Mouse (Mus musculus) gastrocnemius, postnatal 36 days (tissue): ENCODE measurements around the gene Rab15. TPM values are rescaled to one million over a fixed set of nuclear protein-coding genes. Genes with fewer than 3 reads are reported as not detected.
"Not testable (repeated sequence)": the region's sequence is repeated elsewhere in the genome, so short reads cannot be mapped to it uniquely, and the experiment has no call there.

Experiments
- DNase-seq, 2 experiments: peaks; one replicate each; pipeline ENCODE4 v3.0.0; 2022
- intact Hi-C: fragments of 180-260 bp; cut with DNase I; formaldehyde crosslinking; loops from one replicate; pipeline ENCODE4 v1.15.1; 2025
- long read RNA-seq, 2 experiments: library from polyadenylated mRNA; stranded (forward); transcript quantifications; one replicate each; pipeline ENCODE4 v2.0.0; 2021
- total RNA-seq, 2 experiments: library from RNA; stranded (reverse); gene quantifications; 2 replicates each; pipeline ENCODE4 v1.2.3; 2021

The Rab15 gene
- 1 to 10 TPM; 3.1 to 5.6 TPM for total RNA-seq
- long read RNA-seq, experiment 1, partial matches to known transcripts: 0 of 1 reads
- long read RNA-seq, experiment 1, other reads (novel, unspliced or antisense): 0 of 1 reads
- long read RNA-seq, experiment 2, partial matches to known transcripts: 0 of 4 reads
- long read RNA-seq, experiment 2, other reads (novel, unspliced or antisense): 1 of 4 reads

DNA sequence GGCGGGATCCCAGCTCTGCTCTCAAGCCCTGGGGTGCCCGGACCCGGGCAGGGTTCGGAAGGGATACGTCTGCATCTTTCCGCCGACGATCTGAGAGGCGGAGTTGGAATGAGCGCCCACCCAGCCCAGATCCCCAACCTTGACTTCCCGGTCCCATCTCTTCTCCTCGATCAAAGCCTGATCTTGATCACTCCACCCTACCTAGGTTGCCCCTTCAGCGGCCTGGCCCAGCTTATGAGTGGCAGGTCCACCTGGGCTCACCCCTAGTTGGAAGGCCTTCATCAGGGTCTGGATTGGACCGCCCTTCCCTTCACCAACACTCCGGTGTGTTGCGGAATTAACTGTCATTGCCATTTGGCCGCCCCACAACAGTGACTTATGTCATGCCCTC lies at the start of gene Rab15:
Gene Rab15, minus strand, starts transcription at position 258 of the 391 bp plus-strand sequence.
- DNase-seq: no peak
- intact Hi-C loops: no loop called here

DNA sequence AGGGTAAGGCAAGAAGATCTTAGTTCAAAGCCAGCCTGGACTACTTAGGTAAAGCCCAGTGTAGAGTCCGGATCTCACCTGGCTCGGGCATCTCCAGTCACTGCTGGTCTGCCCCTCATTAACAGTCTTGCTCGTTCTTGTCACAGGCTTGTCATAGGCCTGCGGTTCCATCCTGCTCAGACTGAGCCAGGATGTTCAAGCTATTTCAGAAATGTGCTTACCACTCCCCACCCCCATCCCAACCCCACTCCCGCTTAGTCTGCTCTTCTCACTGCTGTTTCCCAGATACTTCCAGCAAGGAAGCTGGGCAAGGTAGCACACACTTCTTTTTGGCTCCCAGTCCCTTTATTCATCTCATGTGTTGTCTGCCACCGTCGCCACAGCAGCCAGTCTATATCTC lies 46.9 kb upstream of the Rab15 start:
- intact Hi-C loops: no loop called here

DNA sequence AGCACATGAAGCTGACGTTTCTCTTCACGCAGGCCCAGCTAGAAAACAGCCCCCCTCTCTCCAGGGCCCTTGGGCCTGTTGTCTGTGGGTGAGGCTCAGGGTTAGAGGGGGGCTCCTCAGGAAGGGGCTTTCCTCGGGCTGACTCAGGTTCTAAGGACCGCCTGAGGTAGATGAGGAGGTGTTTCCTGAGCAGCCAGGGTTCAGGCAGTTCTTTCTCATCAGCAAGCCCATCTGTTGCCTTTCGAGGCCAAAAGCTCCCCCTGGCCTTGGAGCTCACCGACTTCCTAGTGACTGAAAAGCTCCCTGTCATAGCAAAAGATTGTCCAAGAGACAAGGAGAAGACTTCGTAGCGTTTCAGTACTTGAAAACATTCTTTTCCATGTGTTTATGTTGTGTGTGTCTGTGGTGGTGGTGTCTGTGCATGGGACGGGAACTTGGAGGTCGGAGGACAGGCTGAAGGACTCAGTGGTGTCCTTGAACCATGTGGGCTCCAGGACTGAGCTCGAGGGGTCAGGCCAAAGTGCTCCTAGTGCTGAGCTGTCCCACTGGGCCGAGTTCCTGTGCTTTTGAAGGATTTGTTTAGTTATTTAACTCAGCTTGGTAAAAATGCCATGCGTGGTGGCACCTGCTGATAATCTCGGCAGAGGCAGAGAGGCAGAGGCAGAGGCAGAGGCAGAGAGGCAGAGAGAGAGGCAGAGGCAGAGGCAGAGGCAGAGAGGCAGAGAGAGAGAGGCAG lies 45.9 kb upstream of the Rab15 start:
- DNase-seq: no peak
- intact Hi-C loops: no loop called here

More for the DNA sequence above, 46.9 kb upstream of the Rab15 start:
- no peak for DNase-seq

DNA sequence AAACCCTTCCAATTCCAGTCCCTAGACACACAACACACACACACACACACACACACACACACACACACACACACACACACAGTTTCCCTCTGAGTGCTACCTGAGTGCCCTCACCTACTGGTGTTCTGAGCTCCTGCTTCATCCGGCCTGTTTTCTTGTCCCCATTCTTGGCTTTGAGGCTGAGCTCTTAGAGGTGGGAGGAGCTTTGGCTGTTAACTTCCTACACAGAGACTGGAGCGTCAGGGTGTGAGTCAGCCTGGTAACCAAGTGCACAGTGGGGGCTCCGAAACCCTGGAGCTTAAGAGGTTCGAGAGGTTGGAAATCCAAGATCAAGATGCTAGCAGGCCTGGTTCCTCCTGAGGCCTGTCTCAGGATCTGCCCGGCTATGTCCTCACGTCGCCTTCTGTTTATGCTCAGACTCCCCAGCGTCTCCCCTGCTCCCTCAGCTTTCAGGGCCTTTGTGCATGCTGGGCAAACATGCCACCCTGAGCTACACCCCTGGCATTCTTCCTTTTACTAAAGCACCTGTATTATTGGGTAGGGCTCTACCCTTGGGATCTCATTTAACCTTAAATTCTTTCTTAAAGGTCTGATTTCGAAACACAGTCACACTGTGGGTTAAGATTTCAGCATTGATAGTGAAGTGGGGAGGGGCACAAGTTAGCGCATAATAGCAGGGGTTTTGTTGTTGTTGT lies 45.0 kb upstream of the Rab15 start:
- no peak for DNase-seq
- intact Hi-C loops: no loop called here

DNA sequence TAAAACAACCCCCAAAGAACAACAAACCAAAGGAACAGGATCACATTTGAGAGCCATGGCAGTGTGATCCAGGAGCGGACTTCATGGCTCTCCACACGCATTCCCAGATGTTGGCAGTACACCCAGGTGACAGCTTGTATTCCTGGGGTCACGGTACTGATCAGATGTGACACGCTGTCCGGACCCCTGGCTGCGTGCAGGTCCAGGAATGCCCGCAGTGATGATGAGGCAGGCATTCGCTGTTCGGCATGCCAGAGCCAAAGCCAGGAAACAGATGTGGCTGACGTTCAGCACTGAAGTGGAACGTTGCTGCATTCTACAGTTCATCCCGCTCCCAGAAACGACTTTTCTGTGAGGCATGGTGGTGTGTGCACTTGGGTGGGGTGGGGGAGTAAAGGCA lies 42.6 kb upstream of the Rab15 start:
- intact Hi-C loops: no loop called here
- no peak for DNase-seq

DNA sequence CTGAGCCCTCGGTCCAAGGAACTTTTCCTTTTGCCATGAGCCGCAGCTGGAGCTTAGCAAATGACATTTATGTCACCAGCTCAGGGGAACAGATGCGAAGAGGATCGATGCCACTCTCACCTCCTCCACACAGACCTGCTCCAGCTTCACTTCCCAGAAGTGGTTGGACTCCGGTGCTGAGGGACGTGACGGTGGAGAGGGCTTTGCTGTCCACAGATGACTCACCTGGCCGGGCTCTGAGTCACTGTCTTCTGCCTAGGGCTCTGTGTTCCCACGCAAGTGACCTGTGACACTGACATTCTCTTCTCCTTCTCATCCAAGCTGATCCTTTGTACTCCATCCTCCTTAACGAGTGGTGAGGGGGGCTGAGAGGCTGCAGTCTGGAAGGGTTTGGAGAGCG lies 40.9 kb upstream of the Rab15 start:
- intact Hi-C loops: no loop called here

DNA sequence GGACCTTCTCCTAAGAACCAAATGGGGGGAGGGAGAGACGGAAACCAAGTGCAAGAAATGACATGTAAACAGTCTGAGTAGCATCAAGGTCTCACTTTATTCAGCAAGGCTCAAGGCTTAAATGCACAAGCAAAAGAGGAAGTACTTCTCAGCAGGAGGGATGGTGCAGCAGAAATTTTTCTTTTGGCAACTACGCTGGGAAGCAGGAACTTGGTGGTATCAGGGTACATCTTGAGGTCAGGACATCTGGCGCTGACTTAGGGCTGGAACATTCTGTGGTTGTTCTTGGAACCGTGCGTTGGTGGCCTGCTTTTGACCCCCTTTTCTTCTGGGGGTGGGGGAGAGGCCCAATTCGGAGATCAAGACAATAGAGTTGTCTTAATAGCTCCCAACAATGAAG lies 36.1 kb upstream of the Rab15 start:
- DNase-seq, intact Hi-C loops: not testable (repeated sequence)

More for the DNA sequence above, 40.9 kb upstream of the Rab15 start:
- DNase-seq: no peak

DNA sequence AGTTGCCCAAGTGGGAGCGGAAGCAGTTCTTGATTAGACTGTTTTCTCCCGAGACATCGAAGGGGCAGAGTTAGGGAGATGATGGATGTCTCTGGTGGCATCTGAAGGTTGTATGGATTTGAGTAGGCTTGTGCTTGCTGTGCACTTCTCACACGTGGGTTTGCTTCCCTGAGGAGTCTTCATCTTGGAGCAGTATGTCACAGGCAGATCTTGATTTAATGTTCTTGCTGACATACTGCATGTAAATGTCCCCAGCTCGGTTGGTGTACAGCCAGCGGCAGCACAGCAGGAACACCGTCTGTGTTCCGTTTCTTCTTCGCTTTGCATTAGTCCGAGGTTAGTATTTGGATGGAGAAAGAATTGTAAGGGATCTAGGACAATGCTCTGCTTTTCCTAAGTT lies 34.4 kb upstream of the Rab15 start:
- DNase-seq: no peak
- intact Hi-C loops: no loop called here

DNA sequence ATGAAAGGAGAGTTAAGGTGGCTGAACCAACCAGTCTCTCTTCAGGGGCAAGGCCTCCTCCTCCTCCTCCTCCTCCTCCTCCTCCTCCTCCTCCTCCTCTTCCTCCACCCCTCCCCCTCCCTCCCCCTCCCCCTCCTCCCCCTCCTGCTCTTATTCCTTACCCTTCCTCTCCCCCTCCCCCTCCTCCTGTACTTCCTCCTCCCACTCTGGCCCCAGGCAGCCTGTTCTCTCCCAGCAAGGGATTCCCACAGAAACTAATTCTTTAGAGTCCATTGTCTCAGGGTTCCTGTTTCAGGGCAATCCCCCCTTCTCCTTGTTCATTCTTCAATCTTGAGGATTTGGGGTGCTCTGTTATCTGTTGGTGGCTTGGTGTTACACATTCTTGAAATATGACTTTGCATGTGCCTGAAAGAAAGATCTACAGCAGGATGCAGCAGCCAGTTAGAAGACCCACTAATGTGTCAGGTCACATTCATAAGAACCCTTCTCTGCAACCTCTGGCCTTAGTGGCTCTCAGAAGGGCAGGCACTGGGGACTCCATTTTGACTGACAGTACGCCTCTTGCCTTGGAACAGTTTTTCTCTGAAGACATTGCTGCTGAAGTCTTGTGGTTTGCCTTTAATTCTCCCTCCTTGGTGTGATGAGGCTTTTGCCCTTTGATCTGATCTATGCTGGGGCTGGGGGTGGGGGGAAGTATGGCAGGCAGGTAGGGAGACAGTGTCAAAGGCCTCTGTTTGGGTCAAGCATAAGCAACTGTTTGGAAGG lies 30.9 kb upstream of the Rab15 start:
- DNase-seq: no peak
- intact Hi-C loops: no loop called here

DNA sequence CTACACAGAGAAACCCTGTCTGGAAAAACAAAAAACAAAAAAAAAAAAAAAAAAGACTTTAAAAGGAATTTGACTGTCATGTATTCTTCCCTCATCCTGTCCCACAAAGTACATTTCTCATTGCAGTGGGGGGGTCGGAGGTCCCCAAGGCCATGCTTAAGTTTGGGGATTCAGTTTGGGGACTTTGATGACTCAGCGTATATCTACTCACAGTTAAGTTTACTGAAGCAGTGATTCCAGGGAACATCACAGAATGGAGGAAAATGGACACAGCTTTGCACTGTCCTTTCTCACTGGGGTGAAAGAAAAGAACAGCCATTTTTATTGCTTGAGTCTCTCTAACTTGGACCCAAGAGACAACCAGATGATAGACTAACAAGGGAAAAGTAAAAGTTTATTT lies 29.7 kb upstream of the Rab15 start:
- no peak for DNase-seq
- intact Hi-C loops: no loop called here

DNA sequence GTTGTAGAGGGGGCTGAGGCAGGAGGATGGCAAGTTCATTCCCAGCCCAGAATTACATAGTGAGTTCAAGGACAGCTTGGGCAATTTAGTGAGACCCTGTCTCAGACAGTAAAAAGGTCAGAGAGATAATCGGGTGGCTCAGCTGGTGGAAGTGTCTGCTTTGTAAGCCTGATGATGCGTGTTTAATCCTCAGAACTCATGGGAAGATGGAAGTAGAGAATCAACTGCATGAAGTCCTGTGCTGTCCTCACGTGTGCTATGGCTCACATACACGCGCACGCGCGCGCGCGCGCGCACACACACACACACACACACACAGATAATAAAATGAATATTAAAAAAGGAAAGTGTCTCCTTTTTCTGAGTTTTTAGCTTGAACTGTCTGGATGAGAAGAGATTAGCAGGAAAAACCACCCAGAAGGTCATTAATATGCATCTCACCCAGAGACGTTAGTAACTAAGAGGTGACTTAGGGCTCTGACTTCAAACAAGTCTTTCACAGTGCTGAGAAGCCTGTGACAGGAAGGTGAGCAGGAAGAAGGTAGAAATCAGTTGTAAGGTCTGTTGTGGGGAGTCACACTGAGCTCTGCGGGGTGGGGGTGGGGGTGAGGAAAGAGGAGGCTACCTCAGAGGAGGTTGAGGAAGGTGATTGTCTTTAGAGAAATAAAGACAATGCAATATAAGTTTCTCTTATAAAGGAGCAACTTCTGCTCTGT lies 21.8 kb upstream of the Rab15 start:
- intact Hi-C loops: loop anchor here (5.0 kb wide), 1 partner anchor 118 kb away; the partner anchor contains the start of gene Max
- no peak for DNase-seq

DNA sequence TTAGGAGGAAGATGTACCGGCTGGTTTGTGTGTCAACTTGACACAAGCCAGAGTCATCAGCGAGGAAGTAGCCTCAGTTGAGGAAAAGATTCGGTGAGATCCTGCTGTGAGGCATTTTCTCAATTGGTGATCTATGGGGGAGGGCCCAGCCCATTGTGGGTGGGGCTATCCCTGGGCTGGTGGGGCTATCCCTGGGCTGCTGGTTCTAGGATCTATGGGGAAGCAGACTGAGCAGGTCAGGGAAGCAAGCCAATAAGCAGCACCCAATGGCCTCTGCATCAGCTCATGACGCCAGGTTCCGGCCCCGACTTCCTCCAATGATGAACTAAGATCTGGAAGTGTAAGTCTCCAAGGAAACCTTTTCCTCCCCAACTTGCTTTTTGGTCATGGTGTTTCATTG lies 17.4 kb upstream of the Rab15 start:
- intact Hi-C loops: loop anchor here (5.0 kb wide), 1 partner anchor 122 kb away; the partner anchor contains the start of gene Max
- no peak for DNase-seq

DNA sequence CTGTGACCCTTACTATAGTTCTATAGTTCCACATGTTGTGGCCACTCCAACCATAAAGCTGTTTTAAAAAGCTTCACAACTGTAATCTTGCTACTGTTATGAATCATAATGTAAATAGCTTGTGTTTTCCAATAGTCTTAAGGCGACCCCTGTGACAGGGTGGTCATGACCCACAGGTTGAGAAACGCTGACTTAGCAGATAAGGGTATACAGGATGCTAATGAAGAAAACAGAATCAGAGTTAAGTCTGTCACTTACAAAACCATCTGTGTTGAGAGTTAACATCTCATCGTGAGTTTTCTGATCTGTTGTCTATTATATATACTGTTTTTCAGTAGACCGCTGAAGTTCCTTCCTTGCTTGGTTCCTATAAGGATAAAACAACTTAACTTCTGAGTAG lies 16.6 kb upstream of the Rab15 start:
- no peak for DNase-seq
- intact Hi-C loops: loop anchor here (2.0 kb wide), 1 partner anchor 36 kb away; no protein-coding TSS in a partner anchor

DNA sequence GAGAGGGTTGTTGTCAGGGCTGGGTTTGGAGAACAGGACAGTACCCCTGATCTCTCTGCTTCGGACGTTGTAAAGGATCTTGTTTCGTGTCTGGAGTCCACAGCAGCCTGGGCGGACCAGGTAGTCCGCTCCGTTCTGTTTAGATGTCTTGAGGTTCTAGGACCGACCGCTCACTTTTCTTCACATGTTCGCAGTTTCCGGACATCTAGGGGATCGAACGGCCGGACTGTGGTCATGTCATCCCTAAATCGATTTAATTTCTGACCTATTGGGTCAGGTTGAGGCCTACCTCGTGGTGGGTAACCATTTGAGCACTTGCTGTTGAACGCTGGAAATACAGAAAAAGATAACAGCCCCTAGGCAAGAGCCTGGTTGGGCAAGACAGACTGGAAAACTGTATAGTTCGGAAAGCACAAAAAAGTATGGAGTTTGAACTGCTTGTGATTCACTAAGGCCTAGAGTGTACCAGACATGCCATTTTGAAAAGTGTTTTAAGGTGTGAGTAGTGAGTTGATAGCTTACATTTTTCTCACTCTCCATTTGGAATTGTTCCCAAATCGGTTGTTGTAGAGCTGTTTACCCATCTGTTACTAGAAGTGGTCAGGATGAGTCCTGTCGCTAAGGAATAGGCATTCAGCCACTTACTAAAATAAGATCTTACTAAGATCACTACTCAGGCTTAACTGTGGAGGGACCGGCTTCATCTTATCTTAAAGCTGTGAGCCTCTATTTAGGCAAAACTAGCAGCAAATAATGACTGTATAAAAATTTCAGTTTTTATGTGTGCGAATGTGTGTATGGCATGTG lies 15.3 kb upstream of the Rab15 start:
- intact Hi-C loops: loop anchor here (2.0 kb wide), 1 partner anchor 37 kb away; no protein-coding TSS in a partner anchor

DNA sequence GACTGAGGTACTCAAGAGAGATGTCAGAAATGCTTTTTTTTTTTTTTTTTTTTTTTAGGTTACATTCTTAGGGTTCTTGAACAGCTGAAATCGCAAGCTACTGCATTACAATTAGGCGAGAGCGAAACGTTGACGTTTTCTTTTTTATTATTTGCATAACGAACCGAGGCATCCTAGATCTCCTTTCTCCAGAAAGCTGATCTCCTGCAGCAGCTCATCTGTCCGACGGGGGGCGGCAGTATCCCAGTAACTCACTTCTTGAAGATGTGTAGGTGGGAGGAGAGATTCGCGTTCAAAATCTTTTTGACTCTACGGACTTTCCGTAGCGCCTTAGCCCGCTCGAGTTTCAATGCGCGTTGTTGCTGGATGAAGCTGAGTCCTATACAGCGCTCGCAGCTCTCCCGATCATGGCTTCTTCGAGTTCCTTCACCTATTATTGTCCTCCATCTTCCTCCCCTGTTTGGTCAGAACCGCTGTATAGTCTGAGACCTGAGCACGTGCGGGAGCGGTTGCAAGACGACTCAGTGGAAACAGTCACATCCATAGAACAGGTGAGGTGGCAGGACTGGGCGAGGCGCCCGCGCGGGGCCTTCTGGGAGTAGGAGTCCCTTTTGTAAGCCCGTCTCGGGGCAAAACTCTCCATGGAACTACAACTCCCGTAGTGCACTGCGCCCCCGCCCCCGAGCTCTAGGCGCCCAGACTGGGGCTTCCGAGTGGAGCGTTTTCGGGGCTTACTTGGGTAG lies 14.6 kb upstream of the Rab15 start:
- peak; percentile 98 to 99 for DNase-seq
- intact Hi-C loops: no loop called here

More for the DNA sequence above, 15.3 kb upstream of the Rab15 start:
- no peak for DNase-seq

DNA sequence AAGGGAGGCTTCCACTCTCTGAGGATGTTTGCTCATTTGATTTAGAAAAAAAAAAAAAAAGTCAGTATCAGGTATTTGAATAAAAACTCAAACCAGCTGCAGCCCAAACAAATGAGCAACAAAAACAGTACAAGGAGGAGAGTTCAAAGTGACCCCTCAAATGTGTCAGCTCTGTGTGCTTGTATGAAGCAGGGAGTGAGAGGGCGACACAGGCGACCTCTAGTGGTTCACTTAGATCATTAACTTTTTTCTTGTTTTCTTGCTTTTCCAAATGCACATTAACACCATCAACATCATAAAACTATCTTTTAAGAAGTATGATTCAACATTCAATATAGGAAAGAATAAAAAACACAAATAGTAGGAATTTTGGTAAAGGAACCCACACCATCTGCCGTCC lies 10.0 kb upstream of the Rab15 start:
- DNase-seq: no peak
- intact Hi-C loops: no loop called here

DNA sequence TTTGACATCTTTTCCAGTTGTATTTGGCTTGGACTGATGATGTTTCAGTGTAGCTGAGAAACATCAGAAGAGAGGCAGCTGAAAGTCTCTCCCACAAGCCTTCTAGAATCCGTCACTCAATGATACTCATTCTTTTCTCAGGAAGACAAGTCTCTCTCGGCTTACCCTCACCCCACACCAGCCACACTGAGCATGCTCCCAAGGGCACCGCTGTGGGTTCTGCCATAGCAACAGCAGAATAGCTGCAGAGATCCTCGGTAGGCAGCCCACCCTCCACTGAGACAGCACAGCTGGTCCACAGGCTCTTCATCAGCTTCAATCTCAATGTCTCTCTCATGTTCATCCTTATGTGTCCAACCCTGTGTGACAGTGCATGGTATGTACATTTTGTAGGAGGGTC lies 2.6 kb upstream of the Rab15 start:
- intact Hi-C loops: no loop called here
- DNase-seq: no peak

DNA sequence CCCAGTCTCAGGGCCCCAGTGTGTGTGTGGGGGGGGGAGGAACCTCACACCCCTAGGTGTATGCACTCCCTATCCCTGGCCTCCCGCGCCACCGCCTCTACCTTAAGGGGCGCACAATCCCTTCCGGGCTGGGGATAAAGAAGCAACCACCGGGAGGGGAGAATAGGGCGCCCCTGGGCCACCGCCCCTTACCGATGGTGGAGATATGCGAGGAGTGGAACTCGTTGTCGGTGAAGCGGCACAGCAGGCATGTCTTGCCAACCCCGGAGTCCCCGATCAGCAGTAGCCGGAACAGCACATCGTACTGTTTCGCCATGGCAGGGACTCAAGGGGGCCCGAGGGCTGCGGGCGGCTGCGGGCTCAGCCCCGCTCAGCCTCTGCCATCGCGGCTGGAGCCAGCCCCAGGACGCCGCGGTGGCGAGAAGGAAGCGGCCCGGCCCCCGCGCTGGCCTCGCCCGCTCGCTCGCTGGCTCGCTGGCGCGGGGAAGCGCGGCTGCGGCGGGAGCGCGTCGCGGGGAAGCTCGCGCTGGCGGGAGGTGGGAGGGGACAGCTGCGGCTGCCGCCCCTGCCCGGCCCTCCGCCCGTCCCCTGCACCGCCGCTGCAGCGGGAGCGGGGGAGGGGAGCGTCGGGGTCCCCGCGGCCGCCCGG lies 582 bp downstream of the Rab15 start:
- intact Hi-C loops: no loop called here
- no peak for DNase-seq
